Mouse (Mus musculus) lung, embryonic 14.5 days (tissue): ENCODE results near the gene Dcun1d4. TPM values are rescaled to one million over a fixed set of nuclear protein-coding genes. Genes with fewer than 3 reads are reported as not detected.

Source experiments
- ATAC-seq: fragments of 200-750 bp; cut with Nextera tagmentation; 2 replicates; pipeline ENCODE4 v1.8.0; 2017; ENCODE audit warnings: mild to moderate bottlenecking, moderate TSS enrichment, moderate library complexity; ENCODE audit not compliant: insufficient read depth
- DNase-seq: peaks from one replicate; pipeline ENCODE4 v3.0.0-alpha.2; 2015
- H3K27ac ChIP-seq: fragments of 300-500 bp; sonication (generic); 2 replicates; pipeline ENCODE4 v1.5.1; 2014; ENCODE audit warnings: low read depth, mild to moderate bottlenecking, moderate library complexity
- H3K27me3 ChIP-seq: fragments of 300-500 bp; sonication (generic); 2 replicates; pipeline ENCODE4 v1.6.1; 2014; ENCODE audit warnings: low read length, control low read depth; ENCODE audit not compliant: insufficient read depth
- H3K36me3 ChIP-seq: fragments of 300-500 bp; sonication (generic); 2 replicates; pipeline ENCODE4 v1.6.1; 2014; ENCODE audit warnings: control low read depth; ENCODE audit not compliant: insufficient read depth
- H3K4me1 ChIP-seq: fragments of 300-500 bp; sonication (generic); 2 replicates; pipeline ENCODE4 v1.6.1; 2014; ENCODE audit warnings: antibody characterized with exemption, control low read depth; ENCODE audit not compliant: insufficient read depth
- H3K4me2 ChIP-seq: fragments of 300-500 bp; sonication (generic); 2 replicates; pipeline ENCODE4 v1.6.1; 2014; ENCODE audit warnings: mild to moderate bottlenecking
- H3K4me3 ChIP-seq: fragments of 300-500 bp; sonication (generic); 2 replicates; pipeline ENCODE4 v1.5.1; 2014; ENCODE audit warnings: low read depth, low read length
- H3K9ac ChIP-seq: fragments of 300-500 bp; sonication (generic); 2 replicates; pipeline ENCODE4 v1.6.1; 2014
- H3K9me3 ChIP-seq: fragments of 300-500 bp; sonication (generic); 2 replicates; pipeline ENCODE4 v1.6.1; 2016; ENCODE audit warnings: low read depth, low read length, control low read depth
- CTCF ChIP-seq: IDR thresholded peaks from 2 replicates; pipeline ENCODE4 v1.5.1; 2016; ENCODE audit warnings: antibody characterized with exemption, low read depth
- WGBS: fragments of 180-500 bp; shearing (Covaris S2); extraction: QIAGEN DNeasy Blood & Tissue Kit; methylation state at CpG from one replicate; pipeline ENCODE4 v1.1.7; 2014; 5-methylcytosine and 5-hydroxymethylcytosine counted together
- polyA plus RNA-seq: library from polyadenylated mRNA; unstranded; fragments of >200 nt; fragmentation: Nextera tagmentation; extraction: Ambion mirVana; gene quantifications from 2 replicates; pipeline ENCODE4 v1.2.1, GENCODE M21; 2014

The Dcun1d4 gene
- polyA plus RNA-seq, 1 experiment from 2014 or later: 34.5 TPM

DNA sequence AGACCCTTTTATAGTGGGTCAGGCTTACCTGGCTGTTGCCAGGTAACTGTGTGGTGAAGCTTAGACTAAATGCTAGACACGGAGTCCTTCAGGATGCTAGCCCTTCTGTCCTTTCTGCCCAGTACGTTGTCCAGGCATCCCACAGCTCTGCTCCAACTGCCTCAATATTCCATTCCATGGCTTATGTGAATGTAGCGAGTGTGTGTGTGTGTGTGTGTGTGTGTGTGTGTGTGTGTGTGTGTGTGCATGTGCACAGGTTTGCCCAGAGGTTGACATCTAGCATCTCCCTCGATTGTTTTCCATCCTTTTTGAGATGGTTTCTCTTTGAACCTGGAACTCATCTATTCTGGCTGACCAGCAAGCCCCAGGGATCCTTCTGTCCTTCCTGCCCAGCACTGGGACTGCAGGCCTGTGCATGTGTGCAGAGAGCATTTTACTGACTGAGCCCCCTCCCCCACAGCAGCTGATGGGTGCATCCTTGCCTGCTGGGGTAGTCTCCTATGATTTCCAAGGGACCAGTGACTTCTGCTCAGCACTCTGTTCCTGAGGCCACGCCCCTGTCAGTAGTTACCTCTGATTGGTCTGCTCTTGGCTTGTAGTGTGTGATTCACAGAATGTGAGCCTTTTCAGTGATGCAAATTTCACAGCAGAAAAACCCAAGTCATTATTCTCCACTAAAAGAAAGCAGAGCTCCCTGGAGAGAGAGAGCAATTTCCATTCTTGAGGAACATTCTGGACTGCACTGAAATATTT is 118.3 kb downstream of the Dcun1d4 start:
- no peak for DNase-seq
- Histone ChIP-seq H3K36me3 (no peaks in the 10 kb centered on the region), H3K27ac (no peak overlapping the region), H3K27me3 (no peaks in the 10 kb centered on the region), H3K9me3 (no peaks in the 10 kb centered on the region), H3K4me1 (no peaks in the 10 kb centered on the region), H3K4me2 (no peak overlapping the region), H3K9ac (no peak overlapping the region), H3K4me3 (no peak overlapping the region)
- TF ChIP-seq CTCF: no peak
- ATAC-seq: no peak
- 67% methylated on average over 5 of the region's 5 CpGs for WGBS

DNA sequence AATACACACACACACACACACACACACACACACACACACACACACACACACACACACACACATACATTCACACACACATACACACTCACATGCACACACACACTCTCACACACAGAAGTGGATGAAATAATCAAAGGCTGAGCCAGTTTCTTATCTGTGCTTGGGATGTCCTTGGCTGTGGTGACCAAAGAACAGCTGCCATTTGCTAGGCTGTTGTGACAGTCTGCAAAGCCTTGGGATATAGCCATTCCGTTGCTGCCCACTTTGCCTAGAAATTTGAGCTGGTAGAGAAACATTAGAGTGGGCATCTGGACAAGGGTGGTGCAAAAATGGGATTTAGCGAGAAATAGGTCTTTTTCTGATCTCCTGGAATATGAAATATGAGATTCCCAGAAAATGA is 119.2 kb downstream of the Dcun1d4 start:
- H3K27me3 ChIP-seq: no peaks in the 10 kb centered on the region
- DNase-seq: peak; percentile 8
- H3K9me3 ChIP-seq: no peaks in the 10 kb centered on the region
- ATAC-seq: no peak
- no peaks in the 10 kb centered on the region for H3K36me3 ChIP-seq
- no peak for TF ChIP-seq CTCF
- 65% methylated on average over 2 of the region's 2 CpGs for WGBS
- H3K9ac ChIP-seq: no peak overlapping the region
- no peaks in the 10 kb centered on the region for H3K4me1 ChIP-seq
- no peak overlapping the region for H3K4me2 ChIP-seq
- no peak overlapping the region for H3K27ac ChIP-seq
- H3K4me3 ChIP-seq: no peak overlapping the region

GRCm38 (mm10) chr5:73601361-73601763 is 120.6 kb downstream of the Dcun1d4 start:
- Histone ChIP-seq H3K4me3 (no peak overlapping the region), H3K27ac (no peak overlapping the region), H3K4me1 (no peaks in the 10 kb centered on the region), H3K4me2 (no peak overlapping the region), H3K27me3 (no peaks in the 10 kb centered on the region), H3K9me3 (no peaks in the 10 kb centered on the region), H3K9ac (no peak overlapping the region), H3K36me3 (no peaks in the 10 kb centered on the region)
- no peak for TF ChIP-seq CTCF
- 78% methylated on average over 8 of the region's 8 CpGs for WGBS
- ATAC-seq: no peak
- no peak for DNase-seq

DNA sequence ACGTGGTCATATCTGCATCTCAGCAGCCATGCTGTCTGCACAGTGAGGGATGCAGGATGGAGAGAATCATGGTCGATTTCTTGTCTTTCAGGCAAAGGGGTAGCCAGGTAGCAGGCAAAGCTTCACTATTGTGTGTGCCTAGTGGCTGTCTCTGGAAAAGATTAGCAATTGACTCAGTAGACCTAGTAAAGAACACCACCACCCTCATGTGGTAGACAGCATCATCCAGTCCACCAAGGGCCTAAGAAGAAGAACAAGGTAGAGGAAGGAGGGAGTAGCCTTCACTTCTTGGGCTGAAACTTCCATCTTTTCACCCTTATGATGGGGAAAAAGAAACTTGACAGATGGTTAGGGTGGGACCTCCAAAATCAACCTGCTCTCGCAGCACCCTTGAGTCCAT is 122.1 kb downstream of the Dcun1d4 start:
- Histone ChIP-seq H3K27ac (no peak overlapping the region), H3K9ac (no peak overlapping the region), H3K4me3 (no peak overlapping the region), H3K9me3 (no peaks in the 10 kb centered on the region), H3K4me2 (no peak overlapping the region), H3K36me3 (no peaks in the 10 kb centered on the region), H3K4me1 (no peaks in the 10 kb centered on the region), H3K27me3 (no peaks in the 10 kb centered on the region)
- WGBS: 66% methylated on average over 3 of the region's 3 CpGs
- no peak for ATAC-seq
- DNase-seq: no peak
- no peak for TF ChIP-seq CTCF

GRCm38 (mm10) chr5:73604542-73604941 is 123.7 kb downstream of the Dcun1d4 start:
- H3K9me3 ChIP-seq: no peaks in the 10 kb centered on the region
- no peak overlapping the region for H3K27ac ChIP-seq
- H3K4me3 ChIP-seq: no peak overlapping the region
- ATAC-seq (no peak), DNase-seq (no peak)
- H3K4me1 ChIP-seq: no peaks in the 10 kb centered on the region
- TF ChIP-seq CTCF: no peak
- H3K27me3 ChIP-seq: no peaks in the 10 kb centered on the region
- H3K4me2 ChIP-seq: no peak overlapping the region
- WGBS: 89% methylated on average over 6 of the region's 6 CpGs
- no peak overlapping the region for H3K9ac ChIP-seq
- H3K36me3 ChIP-seq: no peaks in the 10 kb centered on the region

GRCm38 (mm10) chr5:73604964-73605363 is 124.2 kb downstream of the Dcun1d4 start:
- Histone ChIP-seq H3K27ac (no peak overlapping the region), H3K4me2 (no peak overlapping the region), H3K36me3 (no peaks in the 10 kb centered on the region), H3K9me3 (no peaks in the 10 kb centered on the region), H3K27me3 (no peaks in the 10 kb centered on the region), H3K4me3 (no peak overlapping the region), H3K9ac (no peak overlapping the region), H3K4me1 (no peaks in the 10 kb centered on the region)
- ATAC-seq (no peak), DNase-seq (no peak)
- TF ChIP-seq CTCF: no peak
- 87% methylated on average over 6 of the region's 6 CpGs for WGBS

Other genes with a start within 250 kb of the Dcun1d4 start
- 21.4 and 22.6 TPM in 2 replicates for gene Fryl, start 224.4 kb upstream of the Dcun1d4 start, polyA plus RNA-seq
- 134 and 144 TPM in 2 replicates for gene Ociad1, start 188.2 kb upstream of the Dcun1d4 start, polyA plus RNA-seq
- gene Ociad2, start 140.0 kb upstream of the Dcun1d4 start, polyA plus RNA-seq: 29.3 and 31.4 TPM in 2 replicates
- gene Cwh43, start 74.9 kb upstream of the Dcun1d4 start, polyA plus RNA-seq: 0.18 TPM in 1 of 2 replicates, not detected in the other
- gene Lrrc66, start 151.5 kb downstream of the Dcun1d4 start, polyA plus RNA-seq: not detected in 2 replicates
- gene Sgcb, start 166.8 kb downstream of the Dcun1d4 start, polyA plus RNA-seq: 25.8 and 27.7 TPM in 2 replicates
- gene Spata18, start 170.4 kb downstream of the Dcun1d4 start, polyA plus RNA-seq: 0.69 and 0.86 TPM in 2 replicates